Mouse (Mus musculus): ENCODE measurements around the gene Hoxb3.

Gene Hoxb3

GRCm38 (mm10) chr11:96323154-96323553 is at the start of gene Hoxb3:
Gene Hoxb3 (plus strand): TSS chr11:96323326.
- DNase-seq (ENCODE audit: low read depth): no peak

- no peak for DNase-seq (ENCODE audit: low read depth)
These were observed 48.7 kb upstream of the Hoxb3 start for GRCm38 (mm10) chr11:96274428-96274827.

GRCm38 (mm10) chr11:96275896-96276295 is 47.2 kb upstream of the Hoxb3 start:
- DNase-seq (ENCODE audit: low read depth): no peak

GRCm38 (mm10) chr11:96277151-96278044 is 45.7 kb upstream of the Hoxb3 start:
- DNase-seq (ENCODE audit: low read depth): no peak

GRCm38 (mm10) chr11:96278324-96278723 is 44.8 kb upstream of the Hoxb3 start:
- no peak for DNase-seq (ENCODE audit: low read depth)

GRCm38 (mm10) chr11:96278773-96279172 is 44.4 kb upstream of the Hoxb3 start:
- DNase-seq (ENCODE audit: low read depth): peak; percentile 92

GRCm38 (mm10) chr11:96279421-96280233 is 43.5 kb upstream of the Hoxb3 start:
- DNase-seq (ENCODE audit: low read depth): no peak

- DNase-seq (ENCODE audit: low read depth): no peak
These were observed 42.4 kb upstream of the Hoxb3 start for GRCm38 (mm10) chr11:96280399-96281378.

- no peak for DNase-seq (ENCODE audit: low read depth)
These were observed 41.7 kb upstream of the Hoxb3 start for GRCm38 (mm10) chr11:96281396-96281795.

GRCm38 (mm10) chr11:96281855-96282570 is 41.1 kb upstream of the Hoxb3 start, which contains the start of gene Hoxb8:
Gene Hoxb8 (plus strand): TSS chr11:96281905.
- DNase-seq (ENCODE audit: low read depth): no peak

GRCm38 (mm10) chr11:96282795-96283430 is 40.2 kb upstream of the Hoxb3 start:
- no peak for DNase-seq (ENCODE audit: low read depth)

- DNase-seq (ENCODE audit: low read depth): peak; percentile 57
These were observed 38.9 kb upstream of the Hoxb3 start for GRCm38 (mm10) chr11:96284041-96284749.

GRCm38 (mm10) chr11:96284774-96285734 is 38.1 kb upstream of the Hoxb3 start:
- no peak for DNase-seq (ENCODE audit: low read depth)

GRCm38 (mm10) chr11:96285771-96286738 is 37.1 kb upstream of the Hoxb3 start, which contains the start of gene Hoxb7:
Gene Hoxb7 (plus strand): TSS chr11:96286623.
- no peak for DNase-seq (ENCODE audit: low read depth)

GRCm38 (mm10) chr11:96286739-96287385 is 36.3 kb upstream of the Hoxb3 start:
- no peak for DNase-seq (ENCODE audit: low read depth)

- DNase-seq (ENCODE audit: low read depth): no peak
These were observed 35.7 kb upstream of the Hoxb3 start for GRCm38 (mm10) chr11:96287411-96287810.

Data from naive thymus-derived CD4-positive, alpha-beta T cell, adult 2 months (primary cell).